Mouse (Mus musculus): ENCODE measurements around the gene B9d1.
A peak's percentile ranks its signal among the peaks of the same experiment; 100 is the strongest.

Gene B9d1

DNA sequence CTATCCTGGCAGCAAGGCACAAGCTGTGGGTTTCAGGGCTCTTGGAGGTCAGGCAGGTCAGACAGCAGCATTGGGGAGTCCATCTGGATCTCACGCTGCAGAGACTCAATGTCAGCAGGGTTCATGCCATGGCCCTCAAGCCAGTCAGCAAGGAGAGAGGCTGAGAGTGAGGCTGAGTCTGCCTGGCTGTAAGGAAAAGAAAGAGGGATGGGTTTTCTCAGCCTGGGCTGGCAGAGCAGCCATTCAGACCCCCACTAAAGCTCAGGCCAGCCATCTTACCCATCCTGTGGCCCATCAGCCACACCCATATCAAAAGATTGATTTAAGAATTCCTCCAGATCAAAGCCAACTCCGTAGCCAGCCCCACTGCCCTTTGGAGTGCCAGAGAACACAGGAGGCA lies 15.9 kb upstream of the B9d1 start:
- DNase-seq (ENCODE audit: low read depth): no peak

- DNase-seq (ENCODE audit: low read depth): no peak
Observed at GRCm38 (mm10) chr11:61489874-61490273, 15.1 kb upstream of the B9d1 start.

GRCm38 (mm10) chr11:61490944-61491520 lies 13.9 kb upstream of the B9d1 start:
- DNase-seq (ENCODE audit: low read depth): no peak

DNA sequence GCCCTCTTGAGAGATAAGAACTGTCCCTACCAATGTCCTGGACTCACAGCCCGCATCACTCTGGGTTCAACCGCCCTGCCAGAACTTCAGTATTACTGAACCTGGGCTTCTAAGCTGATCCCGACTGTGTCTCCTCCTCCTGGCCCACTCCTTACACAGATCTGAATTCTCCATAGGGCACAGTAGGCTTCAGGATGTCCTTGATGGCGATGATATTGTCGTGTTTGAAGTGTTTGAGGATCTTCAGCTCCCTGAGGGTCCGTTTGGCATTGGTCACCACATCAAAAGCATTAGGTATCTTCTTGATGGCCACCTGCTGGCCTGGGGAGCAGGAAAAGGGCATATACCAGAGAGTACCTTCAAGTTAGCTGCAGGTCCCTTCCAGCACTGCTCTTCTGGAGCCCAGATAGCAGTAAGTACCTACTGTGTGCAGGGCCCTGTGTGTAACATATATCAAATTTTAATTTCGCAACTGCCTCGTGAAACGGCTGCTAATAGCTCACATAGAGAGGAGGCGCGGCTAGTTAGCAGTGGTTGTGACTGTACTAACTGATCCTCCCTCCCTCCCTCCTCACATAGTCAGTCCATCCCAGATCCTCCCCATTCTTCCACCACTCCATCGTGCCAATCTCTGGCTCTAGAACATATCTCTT lies 12.1 kb upstream of the B9d1 start:
- DNase-seq (ENCODE audit: low read depth): no peak

DNA sequence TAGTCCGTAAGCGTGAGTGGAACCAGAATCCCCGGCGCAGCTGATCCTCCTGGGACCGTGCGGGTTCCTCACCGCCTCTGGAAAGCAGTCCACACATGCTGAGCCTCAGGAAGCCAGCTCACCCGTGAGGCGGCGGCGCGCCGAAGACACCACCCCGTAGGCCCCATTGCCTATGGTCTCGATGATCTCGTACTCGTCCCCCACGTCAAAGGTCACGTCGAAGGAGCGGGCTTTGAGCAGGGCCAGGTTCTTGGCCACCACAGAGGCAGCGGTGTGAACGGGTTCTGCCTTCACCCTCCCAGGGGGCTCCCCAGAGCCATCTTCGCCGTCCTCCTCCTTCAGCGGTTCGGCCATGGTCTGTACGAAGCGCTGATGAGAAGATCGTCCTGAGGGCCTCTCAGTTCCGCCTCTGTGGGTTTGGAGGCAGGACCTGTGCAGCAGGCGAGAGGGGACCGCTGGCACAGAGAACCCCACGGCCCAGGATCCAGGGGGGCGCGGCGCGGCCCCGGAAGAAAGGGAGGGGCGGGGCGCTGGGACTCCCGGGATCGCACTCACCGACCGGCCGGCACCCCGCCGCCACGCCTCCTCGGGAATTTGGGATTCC lies 11.3 kb upstream of the B9d1 start:
- DNase-seq (ENCODE audit: low read depth): peak; percentile 33

- DNase-seq (ENCODE audit: low read depth): peak; percentile 92
Observed at GRCm38 (mm10) chr11:61494129-61494997, 10.6 kb upstream of the B9d1 start, which contains the start of gene Mapk7. Gene Mapk7, minus strand, starts transcription at chr11:61494406.

- no peak for DNase-seq (ENCODE audit: low read depth)
Observed at GRCm38 (mm10) chr11:61495528-61495927, 9.4 kb upstream of the B9d1 start.

DNA sequence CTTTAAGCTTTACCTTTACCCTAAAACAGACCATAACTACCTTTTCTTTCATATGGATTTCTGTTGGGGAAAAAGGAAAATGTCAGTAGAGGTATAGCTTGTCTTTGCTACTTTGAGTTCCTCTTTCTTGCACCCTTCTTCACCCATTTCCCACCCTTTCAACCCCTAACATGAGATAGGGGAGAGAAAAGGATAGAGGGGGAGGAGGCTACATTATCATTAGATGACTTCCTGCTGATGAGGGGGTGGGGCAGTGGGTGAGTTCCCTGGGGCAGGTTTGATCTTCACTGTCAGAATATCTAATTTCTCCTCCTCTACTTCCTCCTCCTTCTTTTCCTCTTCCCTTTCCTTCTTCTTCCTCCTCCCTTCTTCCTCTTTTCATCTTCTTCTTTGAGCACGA lies 7.5 kb upstream of the B9d1 start:
- no peak for DNase-seq (ENCODE audit: low read depth)

GRCm38 (mm10) chr11:61498736-61499504 lies 6.0 kb upstream of the B9d1 start:
- no peak for DNase-seq (ENCODE audit: low read depth)

GRCm38 (mm10) chr11:61503933-61504332 lies 1.0 kb upstream of the B9d1 start:
- DNase-seq (ENCODE audit: low read depth): no peak

DNA sequence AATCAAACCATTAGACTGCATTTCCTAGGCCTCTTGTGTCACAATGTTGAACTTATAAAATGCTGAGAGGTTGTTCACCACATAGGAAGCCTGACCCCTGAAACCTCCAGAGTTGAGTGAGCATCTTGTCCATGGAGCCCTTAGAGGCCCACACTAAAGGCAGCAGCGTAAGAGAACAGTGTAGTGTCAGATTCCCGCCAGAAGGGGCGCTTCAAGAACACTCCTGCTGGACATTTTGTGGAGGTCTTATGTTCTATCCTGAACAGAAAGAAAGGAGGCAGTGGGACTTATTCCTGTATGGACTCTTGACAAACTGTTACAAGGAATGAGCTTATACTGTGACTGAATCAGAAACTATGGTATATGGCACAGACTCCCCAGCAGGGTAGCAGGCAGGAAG lies 10.0 kb downstream of the B9d1 start:
- DNase-seq (ENCODE audit: low read depth): peak; percentile 30

DNA sequence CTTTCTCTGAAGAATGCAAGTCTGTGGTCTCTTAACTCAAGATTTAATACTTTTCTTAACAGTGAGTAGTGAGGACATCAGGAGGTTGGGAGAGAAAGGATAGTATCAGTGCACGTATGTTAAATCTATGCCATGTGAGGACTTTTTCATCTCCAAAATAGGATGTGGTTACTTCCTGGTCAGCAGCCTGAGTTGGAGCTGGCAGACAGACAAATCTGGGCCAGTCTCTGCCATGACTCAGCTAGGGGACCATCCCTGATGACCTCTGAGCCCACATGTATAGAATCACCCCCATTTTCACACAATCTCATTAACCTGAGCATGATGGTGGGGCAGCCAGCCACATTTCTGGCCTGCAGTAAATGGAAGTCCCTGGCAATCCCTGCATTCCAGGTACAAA lies 13.0 kb downstream of the B9d1 start:
- DNase-seq (ENCODE audit: low read depth): no peak

- DNase-seq (ENCODE audit: low read depth): no peak
Observed at GRCm38 (mm10) chr11:61518871-61519270, 13.9 kb downstream of the B9d1 start.

DNA sequence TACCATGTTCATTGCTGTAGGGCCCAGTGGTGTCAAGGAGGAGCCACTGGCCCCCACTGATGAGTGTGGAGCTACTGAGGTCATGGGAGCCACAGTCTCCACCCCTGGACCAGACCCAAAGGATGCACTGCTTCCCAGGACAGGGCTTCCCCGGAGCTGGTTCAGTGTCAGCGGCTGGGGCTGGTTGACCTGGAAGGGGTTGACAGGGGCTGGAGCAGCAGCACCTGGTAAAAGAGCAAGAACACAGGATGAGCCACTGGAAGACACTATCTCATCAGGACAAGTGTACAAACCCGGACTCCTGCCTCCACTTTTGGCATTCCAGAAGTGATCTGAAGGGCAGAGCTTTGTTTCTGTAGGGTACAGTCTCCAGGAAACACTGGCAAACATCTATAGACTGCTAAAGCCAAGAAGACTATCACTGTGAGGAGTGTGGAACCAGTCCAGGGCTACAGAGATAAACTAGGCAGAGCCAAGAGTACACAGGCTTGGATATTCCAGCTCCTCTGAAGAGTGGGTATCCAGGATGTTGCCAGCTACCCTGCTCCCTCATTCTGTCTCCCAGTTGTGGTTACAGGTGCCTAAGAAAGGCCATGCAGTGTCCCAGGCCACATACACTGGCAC lies 14.7 kb downstream of the B9d1 start:
- no peak for DNase-seq (ENCODE audit: low read depth)

DNA sequence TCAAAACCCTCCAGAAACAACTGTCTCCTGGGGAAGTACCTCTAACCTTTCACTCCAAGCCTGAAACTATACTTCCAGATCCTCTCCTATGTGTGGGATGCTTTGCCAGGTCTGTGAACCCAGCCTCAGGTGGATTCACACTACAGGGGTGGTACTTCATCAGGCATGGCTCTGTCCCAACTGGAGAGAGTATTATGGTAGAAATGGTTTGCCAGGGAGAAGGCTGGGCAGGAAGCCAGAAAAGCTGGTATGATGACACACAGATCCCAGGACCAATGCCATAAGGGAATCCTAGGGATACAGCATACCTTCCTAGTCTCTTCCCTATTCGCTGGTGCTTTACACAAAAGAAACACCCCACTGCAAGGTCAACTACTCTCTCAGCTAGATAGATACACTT lies 21.9 kb downstream of the B9d1 start:
- DNase-seq (ENCODE audit: low read depth): no peak

DNA sequence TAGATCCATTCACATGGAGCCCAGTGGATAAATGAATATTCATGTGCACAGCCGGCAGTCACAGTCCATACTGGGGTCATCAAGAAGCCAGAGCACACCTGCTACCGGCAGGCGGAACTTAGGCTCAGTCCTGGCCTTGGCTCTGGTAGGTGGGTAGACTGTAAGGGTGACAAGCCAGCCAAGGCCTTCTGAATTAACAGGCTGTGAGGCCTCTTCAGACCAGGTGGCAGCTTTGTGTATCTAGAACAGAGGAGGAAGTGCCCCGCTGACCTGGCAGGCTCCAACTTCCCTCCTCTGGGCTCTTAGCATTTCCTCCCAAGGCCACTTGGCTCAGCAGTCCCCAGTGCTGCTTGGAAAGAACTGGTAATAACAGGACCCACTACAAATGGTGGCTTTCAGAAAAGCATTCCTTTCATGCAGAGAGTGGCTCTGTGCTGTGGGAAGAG lies 24.3 kb downstream of the B9d1 start:
- no peak for DNase-seq (ENCODE audit: low read depth)

DNA sequence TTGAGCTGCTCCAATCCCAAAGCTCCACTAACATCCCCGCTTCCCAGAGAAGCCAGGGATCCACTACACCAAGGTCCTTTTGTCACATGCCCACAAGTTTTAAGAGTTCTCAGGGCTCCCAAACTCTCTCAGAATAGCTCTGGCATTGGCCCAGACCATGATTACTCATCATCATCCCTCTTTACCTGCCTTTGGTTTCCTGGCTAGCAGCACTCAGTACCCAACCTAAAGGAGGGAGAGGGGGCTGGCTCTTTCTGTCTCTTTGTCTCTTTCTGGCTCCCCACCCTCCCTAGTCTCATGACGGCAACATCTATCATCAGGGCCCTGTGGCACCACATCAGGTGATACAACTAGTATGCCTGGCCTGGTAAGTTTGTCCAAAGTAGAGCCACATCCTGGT lies 27.9 kb downstream of the B9d1 start:
- no peak for DNase-seq (ENCODE audit: low read depth)

GRCm38 (mm10) chr11:61533571-61533970 lies 28.6 kb downstream of the B9d1 start:
- DNase-seq (ENCODE audit: low read depth): no peak

DNA sequence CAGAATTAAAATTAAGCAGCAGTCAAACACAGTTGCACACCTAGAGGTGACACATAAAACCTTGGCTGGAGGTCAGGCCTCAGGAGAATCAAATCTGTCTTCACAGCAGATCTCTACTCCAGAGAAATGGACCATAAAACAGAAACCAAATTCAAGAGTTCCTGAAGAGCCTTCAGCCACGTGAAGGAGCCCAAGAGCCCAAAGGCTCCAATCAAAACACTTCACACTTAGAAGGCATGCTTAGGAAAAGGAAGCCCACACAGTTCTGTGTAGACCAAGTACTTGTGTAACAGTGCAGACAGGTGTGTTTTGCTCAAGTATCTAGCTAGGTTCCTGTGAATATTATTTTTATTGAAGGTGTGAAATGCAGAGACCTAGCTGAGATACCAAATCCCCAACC lies 30.6 kb downstream of the B9d1 start:
- no peak for DNase-seq (ENCODE audit: low read depth)

- DNase-seq (ENCODE audit: low read depth): no peak
Observed at GRCm38 (mm10) chr11:61536952-61537351, 32.0 kb downstream of the B9d1 start.

- no peak for DNase-seq (ENCODE audit: low read depth)
Observed at GRCm38 (mm10) chr11:61537362-61537761, 32.4 kb downstream of the B9d1 start.

Measured in c-Kit-positive CD71-negative TER-119-negative erythroid progenitor cells, embryonic 14.5 days (primary cell).